Mouse (Mus musculus): ENCODE data around the gene Gm19345.

The Gm19345 gene

DNA sequence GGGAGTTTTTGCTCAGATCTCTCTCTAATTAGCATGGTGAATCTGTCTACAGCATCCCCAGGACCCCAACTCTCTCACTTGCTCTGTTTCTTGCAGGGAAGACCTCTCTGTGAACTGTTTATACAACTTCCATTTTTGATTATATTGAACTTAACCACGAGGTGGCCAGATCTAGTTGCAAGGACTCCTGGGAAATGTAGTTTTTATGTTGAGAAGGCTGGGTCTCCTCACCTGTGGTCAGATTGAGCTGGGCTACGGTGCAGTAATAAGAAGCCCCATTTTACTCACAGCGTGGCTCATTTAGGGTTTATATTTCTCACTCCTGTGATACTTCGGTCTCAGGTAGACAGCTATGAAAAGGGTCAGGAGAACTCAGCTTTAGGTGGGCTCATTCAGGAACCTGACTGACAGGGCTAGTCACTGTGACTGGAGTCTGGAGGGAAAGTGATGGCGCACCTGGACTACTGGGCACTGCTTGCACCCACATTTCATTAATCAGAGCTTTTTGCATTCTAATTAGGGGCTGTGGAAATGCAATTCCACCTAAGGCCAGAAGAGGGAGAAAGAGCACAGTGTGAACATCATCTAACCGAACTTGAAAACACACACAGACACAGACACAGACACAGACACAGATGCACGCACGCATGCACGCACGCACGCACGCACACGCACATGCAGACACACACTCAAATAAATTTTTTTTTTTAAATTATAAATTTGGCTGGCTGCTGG is 24.3 kb downstream of the Gm19345 start:
- peak; percentile 22 for DNase-seq

DNA sequence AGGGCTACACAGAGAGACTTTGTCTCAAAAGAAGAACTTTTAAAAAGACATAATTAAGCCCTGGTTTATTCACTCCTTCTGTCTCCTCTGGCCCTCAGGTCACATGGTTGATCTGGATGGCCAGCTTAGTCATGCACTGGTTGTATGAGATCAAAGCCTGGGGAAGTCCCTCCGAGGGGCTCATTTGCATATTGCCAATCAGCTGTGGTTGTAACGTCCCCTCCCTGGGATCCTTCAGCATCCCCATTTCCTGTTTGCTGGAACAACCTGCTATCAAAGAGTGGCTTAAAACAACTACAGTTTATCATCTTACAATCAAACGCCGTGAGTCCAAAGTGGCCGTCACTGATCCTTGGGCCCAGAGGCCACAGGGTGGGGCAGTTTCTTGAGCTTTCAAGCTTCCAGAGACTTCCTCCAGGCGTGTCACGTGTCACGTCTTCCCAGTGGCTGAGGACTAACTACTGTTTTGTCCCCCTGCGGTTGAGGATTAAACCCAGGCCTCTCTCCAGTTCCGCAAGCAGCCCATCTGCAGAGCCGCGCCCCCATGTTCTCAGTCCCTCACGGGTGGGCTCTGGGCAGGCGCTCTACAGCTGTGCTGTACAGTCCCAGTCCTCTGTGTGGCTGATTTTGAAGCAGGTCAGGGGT is 25.1 kb downstream of the Gm19345 start:
- no peak for DNase-seq

DNA sequence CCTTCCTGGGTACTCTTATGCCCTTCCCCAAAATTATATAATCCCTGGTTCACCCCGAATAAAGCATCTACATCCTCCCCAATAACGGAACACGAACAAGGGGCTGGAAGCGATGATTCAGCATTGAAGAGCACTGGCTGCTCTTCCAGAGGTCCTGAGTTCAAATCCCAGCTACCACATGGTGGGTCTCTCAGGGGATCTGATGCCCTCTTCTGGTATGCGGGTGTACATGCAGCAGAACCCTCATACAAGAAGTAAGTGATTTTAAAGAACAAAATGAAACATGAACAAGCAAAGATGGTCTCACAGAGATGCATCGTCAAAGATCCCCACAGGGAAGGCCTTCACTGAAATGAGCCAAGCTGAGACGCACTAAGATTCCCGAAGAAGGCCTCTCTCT is 29.0 kb downstream of the Gm19345 start:
- no peak for DNase-seq

DNA sequence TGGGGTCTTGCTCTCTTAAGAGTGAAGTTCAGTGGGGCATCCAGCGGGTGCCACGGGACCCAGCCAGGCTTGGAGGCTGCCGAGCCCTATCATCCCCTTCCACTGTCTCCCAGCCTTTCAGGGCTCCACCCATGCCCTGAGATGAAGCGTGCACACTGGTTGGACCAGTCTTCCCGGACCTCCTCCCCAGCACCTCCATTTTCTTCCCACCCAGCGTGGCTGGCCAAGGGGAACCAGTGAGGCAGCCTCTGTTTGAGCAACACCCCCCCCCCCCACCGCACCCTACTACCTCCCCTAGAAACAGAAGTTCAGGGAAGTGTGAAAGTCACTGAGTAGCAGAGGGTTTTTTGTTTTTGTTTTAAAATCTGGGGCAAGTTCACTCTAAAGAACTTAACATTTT is 36.0 kb downstream of the Gm19345 start, which contains the start of gene Ceacam19:
Ceacam19 (minus strand) TSS at position 117 of the 400 bp plus-strand sequence.
- DNase-seq = no peak

DNA sequence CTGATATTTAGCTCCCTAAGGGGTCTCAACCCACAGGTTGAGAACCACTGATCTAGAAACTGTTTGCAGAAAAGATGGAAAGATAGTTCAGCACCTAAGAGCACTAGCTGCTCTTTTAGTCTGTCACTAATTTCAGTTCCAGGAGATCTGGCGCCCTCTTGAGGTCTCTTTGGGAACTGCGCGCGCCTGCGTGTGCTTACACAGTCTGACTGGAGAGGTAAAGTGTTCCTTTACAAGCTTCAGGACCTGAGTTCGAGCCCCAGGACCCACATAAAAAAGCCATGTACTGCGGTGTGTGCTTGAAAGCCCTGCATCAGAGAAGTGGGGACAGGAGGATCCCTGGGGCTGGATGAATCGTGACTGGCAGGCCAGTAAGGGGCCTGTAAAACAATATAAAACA is 38.1 kb downstream of the Gm19345 start:
- DNase-seq = no peak
